Mouse (Mus musculus): ENCODE data around the gene Prkcb. TPM values are rescaled to one million over a fixed set of nuclear protein-coding genes. Genes with fewer than 3 reads are reported as not detected.

Prkcb gene
- polyA plus RNA-seq, 1 experiment from 2014 or later: 4.6 TPM

- Histone ChIP-seq H3K9me3 (no peaks in the 10 kb centered on the region), H3K27me3 (ENCODE audit: poor library complexity, severe bottlenecking) (no peaks in the 10 kb centered on the region), H3K4me3 (no peak overlapping the region), H3K27ac (no peak overlapping the region), H3K4me1 (no peaks in the 10 kb centered on the region), H3K36me3 (replicated peaks) (no peaks in the 10 kb centered on the region)
- no peak for DNase-seq (ENCODE audit: extremely low spot score, low spot score)
- 85% methylated on average over 4 of the region's 4 CpGs for WGBS
Observed at GRCm38 (mm10) chr7:122258521-122258920, 30.0 kb upstream of the Prkcb start.

- H3K36me3 ChIP-seq (replicated peaks): no peaks in the 10 kb centered on the region
- DNase-seq (ENCODE audit: extremely low spot score, low spot score): no peak
- no peaks in the 10 kb centered on the region for H3K9me3 ChIP-seq
- H3K4me1 ChIP-seq: no peaks in the 10 kb centered on the region
- H3K27me3 ChIP-seq (ENCODE audit: poor library complexity, severe bottlenecking): no peaks in the 10 kb centered on the region
- H3K4me3 ChIP-seq: no peak overlapping the region
- WGBS: 90% methylated on average over 5 of the region's 5 CpGs
- no peak overlapping the region for H3K27ac ChIP-seq
Observed at GRCm38 (mm10) chr7:122260055-122260602, 28.4 kb upstream of the Prkcb start.

GRCm38 (mm10) chr7:122268983-122269486 lies 19.5 kb upstream of the Prkcb start:
- H3K4me3 ChIP-seq: no peak overlapping the region
- H3K27me3 ChIP-seq (ENCODE audit: poor library complexity, severe bottlenecking): no peaks in the 10 kb centered on the region
- no peaks in the 10 kb centered on the region for H3K9me3 ChIP-seq
- 92% methylated on average over 4 of the region's 4 CpGs for WGBS
- no peak overlapping the region for H3K27ac ChIP-seq
- H3K36me3 ChIP-seq (replicated peaks): no peaks in the 10 kb centered on the region
- DNase-seq (ENCODE audit: extremely low spot score, low spot score): no peak
- H3K4me1 ChIP-seq: no peaks in the 10 kb centered on the region

- 90% methylated on average over 2 of the region's 2 CpGs for WGBS
- Histone ChIP-seq H3K27me3 (ENCODE audit: poor library complexity, severe bottlenecking) (no peaks in the 10 kb centered on the region), H3K27ac (no peak overlapping the region), H3K4me3 (no peak overlapping the region), H3K4me1 (no peaks in the 10 kb centered on the region), H3K9me3 (no peaks in the 10 kb centered on the region), H3K36me3 (replicated peaks) (no peaks in the 10 kb centered on the region)
- DNase-seq (ENCODE audit: extremely low spot score, low spot score): no peak
Observed at GRCm38 (mm10) chr7:122272334-122272733, 16.2 kb upstream of the Prkcb start.

- Histone ChIP-seq H3K27me3 (ENCODE audit: poor library complexity, severe bottlenecking) (no peaks in the 10 kb centered on the region), H3K4me3 (no peak overlapping the region), H3K9me3 (no peaks in the 10 kb centered on the region), H3K27ac (no peak overlapping the region), H3K4me1 (no peaks in the 10 kb centered on the region), H3K36me3 (replicated peaks) (no peaks in the 10 kb centered on the region)
- WGBS: 89% methylated on average over 9 of the region's 9 CpGs
- no peak for DNase-seq (ENCODE audit: extremely low spot score, low spot score)
Observed at GRCm38 (mm10) chr7:122279580-122279979, 9.0 kb upstream of the Prkcb start.

GRCm38 (mm10) chr7:122280334-122280733 lies 8.2 kb upstream of the Prkcb start:
- Histone ChIP-seq H3K4me1 (no peaks in the 10 kb centered on the region), H3K27me3 (ENCODE audit: poor library complexity, severe bottlenecking) (no peaks in the 10 kb centered on the region), H3K36me3 (replicated peaks) (no peaks in the 10 kb centered on the region), H3K27ac (no peak overlapping the region), H3K4me3 (no peak overlapping the region), H3K9me3 (no peaks in the 10 kb centered on the region)
- WGBS: 85% methylated on average over 2 of the region's 2 CpGs
- no peak for DNase-seq (ENCODE audit: extremely low spot score, low spot score)

GRCm38 (mm10) chr7:122282584-122282983 lies 6.0 kb upstream of the Prkcb start:
- no peaks in the 10 kb centered on the region for H3K9me3 ChIP-seq
- H3K4me3 ChIP-seq: no peak overlapping the region
- H3K4me1 ChIP-seq: no peaks in the 10 kb centered on the region
- peaks cover 6% of the 10 kb centered on the region for H3K27me3 ChIP-seq (ENCODE audit: poor library complexity, severe bottlenecking)
- WGBS: 80% methylated on average over 2 of the region's 2 CpGs
- no peak for DNase-seq (ENCODE audit: extremely low spot score, low spot score)
- no peaks in the 10 kb centered on the region for H3K36me3 ChIP-seq (replicated peaks)
- H3K27ac ChIP-seq: no peak overlapping the region

- Histone ChIP-seq H3K4me1 (peaks cover 27% of the 10 kb centered on the region), H3K4me3 (no peak overlapping the region), H3K36me3 (replicated peaks) (no peaks in the 10 kb centered on the region), H3K9me3 (no peaks in the 10 kb centered on the region), H3K27me3 (ENCODE audit: poor library complexity, severe bottlenecking) (peaks cover 52% of the 10 kb centered on the region), H3K27ac (no peak overlapping the region)
- 44% methylated on average over 1 of the region's 1 CpGs for WGBS
- no peak for DNase-seq (ENCODE audit: extremely low spot score, low spot score)
Observed at GRCm38 (mm10) chr7:122287217-122287616, 1.3 kb upstream of the Prkcb start.

- Histone ChIP-seq H3K27me3 (ENCODE audit: poor library complexity, severe bottlenecking) (peaks cover 52% of the 10 kb centered on the region), H3K4me3 (peak overlapping the region; percentile 73), H3K4me1 (peaks cover 34% of the 10 kb centered on the region), H3K27ac (peak overlapping the region; percentile 48), H3K36me3 (replicated peaks) (no peaks in the 10 kb centered on the region), H3K9me3 (no peaks in the 10 kb centered on the region)
- under 1% methylated on average over 65 of the region's 66 CpGs for WGBS
- no peak for DNase-seq (ENCODE audit: extremely low spot score, low spot score)
Observed at GRCm38 (mm10) chr7:122289243-122290111, 926 bp downstream of the Prkcb start.

GRCm38 (mm10) chr7:122290165-122290564 lies 1.6 kb downstream of the Prkcb start:
- H3K36me3 ChIP-seq (replicated peaks): no peaks in the 10 kb centered on the region
- H3K4me3 ChIP-seq: peak overlapping the region; percentile 73
- no peak for DNase-seq (ENCODE audit: extremely low spot score, low spot score)
- H3K27me3 ChIP-seq (ENCODE audit: poor library complexity, severe bottlenecking): peaks cover 52% of the 10 kb centered on the region
- no peak overlapping the region for H3K27ac ChIP-seq
- 13% methylated on average over 12 of the region's 12 CpGs for WGBS
- H3K4me1 ChIP-seq: peaks cover 34% of the 10 kb centered on the region
- H3K9me3 ChIP-seq: no peaks in the 10 kb centered on the region

- no peak overlapping the region for H3K4me3 ChIP-seq
- DNase-seq (ENCODE audit: extremely low spot score, low spot score): no peak
- no peaks in the 10 kb centered on the region for H3K9me3 ChIP-seq
- H3K36me3 ChIP-seq (replicated peaks): no peaks in the 10 kb centered on the region
- WGBS: 61% methylated on average over 3 of the region's 3 CpGs
- H3K27me3 ChIP-seq (ENCODE audit: poor library complexity, severe bottlenecking): peaks cover 52% of the 10 kb centered on the region
- H3K4me1 ChIP-seq: peaks cover 34% of the 10 kb centered on the region
- no peak overlapping the region for H3K27ac ChIP-seq
Observed at GRCm38 (mm10) chr7:122290771-122291170, 2.2 kb downstream of the Prkcb start.

GRCm38 (mm10) chr7:122292151-122292550 lies 3.6 kb downstream of the Prkcb start:
- Histone ChIP-seq H3K4me3 (no peak overlapping the region), H3K4me1 (peaks cover 34% of the 10 kb centered on the region), H3K36me3 (replicated peaks) (no peaks in the 10 kb centered on the region), H3K27ac (no peak overlapping the region), H3K9me3 (no peaks in the 10 kb centered on the region), H3K27me3 (ENCODE audit: poor library complexity, severe bottlenecking) (peaks cover 51% of the 10 kb centered on the region)
- WGBS: 69% methylated on average over 7 of the region's 7 CpGs
- no peak for DNase-seq (ENCODE audit: extremely low spot score, low spot score)

- 89% methylated on average over 7 of the region's 7 CpGs for WGBS
- Histone ChIP-seq H3K36me3 (replicated peaks) (no peaks in the 10 kb centered on the region), H3K9me3 (no peaks in the 10 kb centered on the region), H3K27me3 (ENCODE audit: poor library complexity, severe bottlenecking) (peaks cover 31% of the 10 kb centered on the region), H3K27ac (no peak overlapping the region), H3K4me1 (peaks cover 25% of the 10 kb centered on the region), H3K4me3 (no peak overlapping the region)
- DNase-seq (ENCODE audit: extremely low spot score, low spot score): no peak
Observed at GRCm38 (mm10) chr7:122294111-122294510, 5.6 kb downstream of the Prkcb start.

Data from forebrain, embryonic 10.5 days (tissue).